Mouse (Mus musculus): Measurements from ENCODE around the gene Cecr2.

- TF ChIP-seq CTCF (IDR thresholded peaks at IDR 0.05; ENCODE audit: low read depth) (no peak), EP300 (IDR thresholded peaks at IDR 0.05; ENCODE audit: low read depth) (no peak)
These were observed 154.0 kb downstream of the Cecr2 start for GRCm38 (mm10) chr6:120820144-120820543.

Data from liver, postnatal 0 days (tissue).